Mouse (Mus musculus) kidney, embryonic 16.5 days (tissue): ENCODE measurements at regions not wholly inside any gene's neighbourhood (a gene's known extent, or its start where the extent isn't known, plus 50 kb on each side); places are given as distances from the start of the nearest gene placed in this dataset.
A peak's percentile ranks its signal among the peaks of the same experiment; 100 is the strongest.

Experiments
- ATAC-seq: fragments of 200-750 bp; cut with Nextera tagmentation; 2 replicates; pipeline ENCODE4 v1.8.0; 2017; ENCODE audit warnings: moderate TSS enrichment; ENCODE audit not compliant: low FRiP score, low TSS enrichment
- H3K27ac ChIP-seq: fragments of 300-500 bp; sonication (generic); 2 replicates; pipeline ENCODE4 v1.5.1; 2014; ENCODE audit warnings: low read length
- H3K27me3 ChIP-seq: fragments of 300-500 bp; sonication (generic); 2 replicates; pipeline ENCODE4 v1.6.1; 2014; ENCODE audit warnings: low read length, control low read depth, mixed read lengths; ENCODE audit not compliant: insufficient read depth
- H3K36me3 ChIP-seq: fragments of 300-500 bp; sonication (generic); 2 replicates; pipeline ENCODE4 v1.6.1; 2014; ENCODE audit warnings: low read length, control low read depth, mixed read lengths; ENCODE audit not compliant: insufficient read depth
- H3K4me1 ChIP-seq: fragments of 300-500 bp; sonication (generic); 2 replicates; pipeline ENCODE4 v1.6.1; 2014; ENCODE audit warnings: low read length, control low read depth, mixed read lengths; ENCODE audit not compliant: insufficient read depth
- H3K4me2 ChIP-seq: fragments of 300-500 bp; sonication (generic); replicated peaks from 2 replicates; pipeline ENCODE4 v1.6.1; 2014; ENCODE audit warnings: low read depth, low read length
- H3K4me3 ChIP-seq: fragments of 300-500 bp; sonication (generic); 2 replicates; pipeline ENCODE4 v1.5.1; 2014; ENCODE audit warnings: mild to moderate bottlenecking, low read length
- H3K9ac ChIP-seq: fragments of 300-500 bp; sonication (generic); replicated peaks from 2 replicates; pipeline ENCODE4 v1.6.1; 2014; ENCODE audit warnings: low read length
- H3K9me3 ChIP-seq: fragments of 300-500 bp; sonication (generic); 2 replicates; pipeline ENCODE4 v1.6.1; 2016; ENCODE audit warnings: low read length, control low read depth
- WGBS: fragments of 180-500 bp; shearing (Covaris S2); extraction: QIAGEN DNeasy Blood & Tissue Kit; methylation state at CpG from one replicate; pipeline ENCODE4 v1.1.7; 2014; 5-methylcytosine and 5-hydroxymethylcytosine counted together

DNA sequence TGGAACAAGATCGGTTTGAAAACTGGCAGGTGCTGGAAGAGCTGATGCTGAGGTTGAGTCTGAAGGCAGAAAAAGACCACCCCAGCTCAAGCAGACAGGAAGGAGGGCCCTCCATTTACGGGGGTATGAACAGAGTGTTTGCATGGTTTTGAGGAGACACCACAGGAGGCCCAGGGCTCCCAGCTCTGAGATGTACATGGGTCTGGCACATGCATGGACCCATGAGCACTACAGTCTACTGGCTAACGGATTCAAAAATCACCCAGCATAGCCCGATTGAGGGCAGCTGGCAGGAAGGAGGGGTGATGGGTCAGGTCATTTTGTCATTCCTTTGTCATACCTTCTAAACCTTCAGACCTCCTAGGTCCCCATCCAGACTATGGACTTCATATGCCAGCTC lies 103.6 kb upstream of the Mvb12b start:
- Histone ChIP-seq H3K4me3 (no peak overlapping the region), H3K4me1 (no peaks in the 10 kb centered on the region), H3K9me3 (peaks cover 8% of the 10 kb centered on the region; the same call in 1 of the 2 replicates), H3K27ac (no peak overlapping the region), H3K36me3 (no peaks in the 10 kb centered on the region), H3K4me2 (no peak overlapping the region), H3K9ac (no peak overlapping the region), H3K27me3 (no peaks in the 10 kb centered on the region)
- ATAC-seq = no peak
- WGBS = 83% methylated on average over 4 of the region's 4 CpGs

DNA sequence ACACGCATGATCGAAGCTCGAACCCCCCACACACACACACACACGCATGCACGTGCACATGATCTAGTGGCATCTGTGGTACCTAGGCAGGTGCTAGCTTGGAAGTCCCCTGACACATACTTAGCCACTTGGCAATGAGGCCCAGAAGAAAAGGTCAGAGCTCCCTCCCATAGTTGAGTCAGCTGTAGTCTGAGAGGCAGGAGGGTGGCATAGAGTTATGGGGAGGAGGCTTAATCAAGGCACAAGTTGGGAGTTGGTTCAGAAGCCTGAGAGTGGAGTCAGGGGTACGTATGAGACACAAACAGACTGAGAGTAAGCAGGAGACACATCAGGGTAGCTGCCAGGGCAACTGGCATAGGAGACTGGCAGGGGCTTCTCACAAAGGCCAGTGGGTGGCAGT lies 103.0 kb upstream of the Mvb12b start:
- Histone ChIP-seq H3K4me3 (no peak overlapping the region), H3K9ac (no peak overlapping the region), H3K4me2 (no peak overlapping the region), H3K4me1 (no peaks in the 10 kb centered on the region), H3K36me3 (no peaks in the 10 kb centered on the region), H3K27me3 (no peaks in the 10 kb centered on the region), H3K27ac (no peak overlapping the region), H3K9me3 (peaks cover 8% of the 10 kb centered on the region; the same call in 1 of the 2 replicates)
- 93% methylated on average over 6 of the region's 6 CpGs for WGBS
- no peak for ATAC-seq

DNA sequence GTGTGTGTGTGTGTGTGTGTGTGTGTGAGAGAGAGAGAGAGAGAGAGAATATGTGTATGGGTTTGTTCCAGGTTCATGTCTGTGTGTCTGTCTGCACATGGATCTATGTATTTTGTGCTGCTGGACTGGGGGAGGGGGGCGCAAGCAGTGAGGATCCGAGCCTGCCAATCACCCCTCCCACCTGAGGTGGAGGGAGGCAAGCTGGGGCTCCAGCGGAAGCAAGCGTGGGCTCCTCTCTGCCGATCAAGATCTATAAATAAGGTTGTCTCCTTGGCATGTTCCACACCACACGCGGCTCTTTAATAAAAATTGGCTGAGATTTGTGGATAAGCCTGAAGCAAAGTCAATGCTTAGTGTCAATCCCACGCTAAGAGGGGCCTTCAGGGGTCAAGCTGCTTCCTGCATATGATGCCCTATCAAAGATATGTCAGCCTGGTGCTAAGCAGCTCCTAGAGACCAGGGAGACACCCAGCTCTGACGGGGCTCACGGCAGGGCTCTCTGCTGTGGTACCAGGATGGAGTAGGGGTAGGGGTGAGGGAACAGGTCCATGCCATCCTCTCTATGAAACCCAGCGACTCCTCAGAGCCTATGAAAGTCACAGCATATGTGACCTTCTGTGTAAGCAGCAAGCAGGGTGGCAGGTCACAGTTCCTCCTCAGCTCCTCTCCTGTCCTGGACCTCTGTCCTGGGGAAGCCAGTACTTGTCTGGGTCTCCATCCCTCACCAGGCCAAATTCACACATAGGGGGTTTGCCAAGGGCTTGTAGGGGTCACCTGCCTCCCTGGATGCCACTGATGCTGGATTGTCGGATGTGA lies 102.0 kb upstream of the Mvb12b start:
- peaks cover 8% of the 10 kb centered on the region; the same call in 1 of the 2 replicates for H3K9me3 ChIP-seq
- no peaks in the 10 kb centered on the region for H3K4me1 ChIP-seq
- no peaks in the 10 kb centered on the region for H3K27me3 ChIP-seq
- H3K4me2 ChIP-seq = no peak overlapping the region
- H3K4me3 ChIP-seq = no peak overlapping the region
- H3K9ac ChIP-seq = no peak overlapping the region
- no peaks in the 10 kb centered on the region for H3K36me3 ChIP-seq
- no peak for ATAC-seq
- WGBS = 38% methylated on average over 12 of the region's 12 CpGs
- no peak overlapping the region for H3K27ac ChIP-seq

DNA sequence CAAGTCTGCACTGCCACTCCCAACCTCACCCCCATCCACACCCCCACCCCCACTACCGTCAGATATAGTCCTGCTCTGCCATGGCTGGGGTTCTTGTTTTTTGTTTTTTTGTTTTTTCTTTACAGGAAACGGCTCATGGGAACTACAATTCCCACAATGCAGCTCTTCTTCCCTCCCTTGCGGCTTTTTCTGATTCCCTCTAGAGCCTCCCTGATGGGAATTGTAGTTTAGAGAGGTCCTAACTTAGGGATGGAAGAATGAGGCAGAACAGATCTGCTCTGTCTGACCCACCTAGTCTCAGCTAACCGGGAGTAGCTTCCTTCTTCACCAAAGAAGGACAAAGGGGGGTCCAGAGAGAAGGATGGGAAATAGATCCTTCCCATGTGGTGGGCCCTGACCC lies 98.7 kb upstream of the Mvb12b start:
- ATAC-seq = peak; percentile 56; the same call in 1 of the 2 replicates
- H3K4me3 ChIP-seq = no peak overlapping the region
- H3K9me3 ChIP-seq = no peaks in the 10 kb centered on the region
- no peaks in the 10 kb centered on the region for H3K36me3 ChIP-seq
- no peaks in the 10 kb centered on the region for H3K27me3 ChIP-seq
- no peak overlapping the region for H3K27ac ChIP-seq
- 27% methylated on average over 4 of the region's 4 CpGs for whole genome bisulfite sequencing
- H3K9ac ChIP-seq = no peak overlapping the region
- H3K4me1 ChIP-seq = no peaks in the 10 kb centered on the region
- H3K4me2 ChIP-seq = no peak overlapping the region

DNA sequence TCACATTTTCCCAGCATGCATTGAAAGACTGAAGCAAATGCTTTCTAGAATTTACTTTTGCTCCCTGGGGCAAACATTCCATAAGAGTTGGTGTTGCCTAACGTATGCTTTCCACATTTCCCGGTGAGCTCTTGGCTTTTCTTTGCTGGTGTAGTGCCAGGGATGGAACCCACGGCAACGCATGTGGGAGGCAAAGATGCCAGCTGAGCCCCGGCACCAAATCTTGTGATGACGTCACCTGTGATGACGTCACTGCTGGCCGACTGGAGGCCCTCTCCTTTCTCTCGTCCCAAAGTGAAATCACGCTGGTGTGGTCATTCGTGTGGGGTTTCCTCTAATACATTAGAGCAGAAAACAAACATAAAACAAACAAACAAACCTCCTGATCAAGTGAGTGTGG lies 97.6 kb upstream of the Mvb12b start:
- H3K9ac ChIP-seq = no peak overlapping the region
- H3K27ac ChIP-seq = no peak overlapping the region
- H3K4me2 ChIP-seq = no peak overlapping the region
- no peak for ATAC-seq
- no peaks in the 10 kb centered on the region for H3K27me3 ChIP-seq
- no peaks in the 10 kb centered on the region for H3K4me1 ChIP-seq
- H3K36me3 ChIP-seq = no peaks in the 10 kb centered on the region
- H3K9me3 ChIP-seq = no peaks in the 10 kb centered on the region
- 80% methylated on average over 11 of the region's 11 CpGs for WGBS
- H3K4me3 ChIP-seq = no peak overlapping the region

DNA sequence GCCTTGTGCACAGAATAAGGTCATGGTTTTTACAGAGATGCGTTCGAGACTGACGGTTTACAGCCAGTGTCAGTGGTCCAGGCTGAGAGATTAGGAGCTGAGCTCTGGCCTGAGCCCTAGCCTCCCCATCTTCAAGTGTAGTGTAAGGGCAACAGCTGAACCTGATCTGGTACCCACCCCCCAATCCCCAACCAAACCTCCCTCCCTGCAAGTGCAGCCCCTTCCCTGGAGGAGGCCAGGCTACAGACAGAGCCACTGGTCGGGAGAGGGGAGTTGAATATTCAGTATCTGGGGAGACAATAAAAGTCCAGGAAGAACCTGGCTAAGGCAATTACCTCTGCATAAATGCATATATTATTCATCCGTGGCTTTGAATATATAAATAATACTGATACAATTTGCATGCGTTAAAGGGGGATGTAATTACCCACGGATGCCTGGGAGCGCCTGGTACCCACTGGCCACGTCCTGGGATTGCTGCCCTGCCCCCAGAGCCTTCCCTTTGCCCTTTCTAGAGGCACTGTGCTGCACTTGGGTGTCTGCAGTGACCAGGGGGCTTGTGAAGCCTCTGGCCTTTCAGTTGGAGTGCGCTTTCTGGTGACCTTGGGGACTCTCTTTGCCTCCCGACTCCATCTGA lies 95.5 kb upstream of the Mvb12b start:
- H3K27me3 ChIP-seq = no peaks in the 10 kb centered on the region
- no peak overlapping the region for H3K9ac ChIP-seq
- no peaks in the 10 kb centered on the region for H3K36me3 ChIP-seq
- no peak for ATAC-seq
- H3K4me3 ChIP-seq = no peak overlapping the region
- H3K4me2 ChIP-seq = no peak overlapping the region
- no peaks in the 10 kb centered on the region for H3K4me1 ChIP-seq
- WGBS = 49% methylated on average over 11 of the region's 11 CpGs
- H3K27ac ChIP-seq = no peak overlapping the region
- no peaks in the 10 kb centered on the region; the same call in 1 of the 2 replicates for H3K9me3 ChIP-seq

DNA sequence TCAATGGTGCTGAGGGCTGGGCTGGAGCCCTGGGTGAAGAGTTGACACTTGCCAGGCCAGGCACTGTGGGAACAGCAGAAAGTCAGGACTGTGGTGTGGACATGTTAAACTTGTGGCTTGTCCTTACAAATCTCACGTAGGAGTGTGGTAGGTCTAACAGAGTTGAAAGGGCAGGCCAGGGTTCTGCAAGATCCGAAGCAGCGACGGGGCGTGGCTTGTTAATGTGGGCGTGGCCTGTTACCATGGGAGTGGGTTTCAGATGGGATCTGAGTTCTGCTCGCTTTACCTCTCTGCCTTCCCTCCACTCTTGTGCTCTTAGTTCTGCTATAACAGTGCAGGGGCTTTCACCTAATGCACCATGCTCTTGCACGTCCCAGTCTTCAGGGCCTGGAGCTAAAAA lies 94.2 kb upstream of the Mvb12b start:
- WGBS = 36% methylated on average over 8 of the region's 8 CpGs
- no peak overlapping the region for H3K27ac ChIP-seq
- no peak overlapping the region for H3K9ac ChIP-seq
- H3K4me1 ChIP-seq = no peaks in the 10 kb centered on the region
- no peaks in the 10 kb centered on the region for H3K27me3 ChIP-seq
- H3K4me3 ChIP-seq = no peak overlapping the region
- no peak for ATAC-seq
- H3K9me3 ChIP-seq = no peaks in the 10 kb centered on the region; the same call in 1 of the 2 replicates
- H3K4me2 ChIP-seq = no peak overlapping the region
- no peaks in the 10 kb centered on the region for H3K36me3 ChIP-seq

DNA sequence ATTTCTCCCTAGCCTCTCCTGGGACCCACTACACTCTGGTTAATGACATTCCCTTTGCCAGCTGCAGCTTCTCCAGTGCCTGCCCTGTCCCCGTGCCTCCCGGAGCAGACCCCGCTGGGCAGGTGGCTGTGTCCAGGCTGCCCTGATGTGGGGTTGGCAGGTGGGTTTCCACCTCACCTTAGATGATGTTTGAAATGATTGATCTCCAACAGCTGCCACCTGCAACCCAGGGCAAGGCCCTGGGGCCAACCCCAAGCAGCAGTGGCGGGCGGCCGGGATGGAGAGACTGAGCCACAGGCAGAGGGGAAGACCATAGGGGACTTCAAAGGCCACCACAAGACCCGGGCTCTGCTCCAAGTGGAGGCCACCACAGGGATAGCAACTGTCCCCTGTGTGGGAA lies 93.6 kb upstream of the Mvb12b start:
- H3K27me3 ChIP-seq = no peaks in the 10 kb centered on the region
- no peak for ATAC-seq
- H3K36me3 ChIP-seq = no peaks in the 10 kb centered on the region
- H3K27ac ChIP-seq = no peak overlapping the region
- no peak overlapping the region for H3K4me2 ChIP-seq
- no peaks in the 10 kb centered on the region; the same call in 1 of the 2 replicates for H3K9me3 ChIP-seq
- H3K4me3 ChIP-seq = no peak overlapping the region
- no peak overlapping the region for H3K9ac ChIP-seq
- H3K4me1 ChIP-seq = no peaks in the 10 kb centered on the region
- WGBS = 85% methylated on average over 7 of the region's 7 CpGs

DNA sequence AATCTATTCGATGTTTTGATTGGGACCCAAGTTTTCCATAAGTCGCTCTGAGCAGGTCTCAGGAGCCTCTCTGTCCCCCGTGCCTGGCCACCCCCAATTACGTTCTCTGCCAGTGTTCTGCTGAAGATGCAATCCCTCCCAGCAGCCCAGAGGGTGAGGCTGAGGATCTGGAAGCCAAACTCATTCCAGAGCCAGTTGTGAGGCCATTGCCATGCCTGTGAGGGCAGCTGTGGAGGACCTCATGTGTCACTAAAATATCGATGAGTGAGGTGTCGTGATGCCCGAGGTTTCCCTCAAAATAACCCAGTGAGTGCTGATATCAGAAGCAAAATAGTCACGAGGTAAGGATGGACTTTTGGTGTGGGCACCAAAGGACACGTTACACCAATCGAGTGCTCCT lies 93.1 kb upstream of the Mvb12b start:
- no peak overlapping the region for H3K9ac ChIP-seq
- H3K27me3 ChIP-seq = no peaks in the 10 kb centered on the region
- H3K9me3 ChIP-seq = no peaks in the 10 kb centered on the region; the same call in 1 of the 2 replicates
- peaks cover 3% of the 10 kb centered on the region; the same call in 1 of the 2 replicates for H3K4me1 ChIP-seq
- ATAC-seq = no peak
- 82% methylated on average over 10 of the region's 10 CpGs for WGBS
- H3K4me3 ChIP-seq = no peak overlapping the region
- H3K36me3 ChIP-seq = no peaks in the 10 kb centered on the region
- H3K27ac ChIP-seq = no peak overlapping the region
- H3K4me2 ChIP-seq = no peak overlapping the region

DNA sequence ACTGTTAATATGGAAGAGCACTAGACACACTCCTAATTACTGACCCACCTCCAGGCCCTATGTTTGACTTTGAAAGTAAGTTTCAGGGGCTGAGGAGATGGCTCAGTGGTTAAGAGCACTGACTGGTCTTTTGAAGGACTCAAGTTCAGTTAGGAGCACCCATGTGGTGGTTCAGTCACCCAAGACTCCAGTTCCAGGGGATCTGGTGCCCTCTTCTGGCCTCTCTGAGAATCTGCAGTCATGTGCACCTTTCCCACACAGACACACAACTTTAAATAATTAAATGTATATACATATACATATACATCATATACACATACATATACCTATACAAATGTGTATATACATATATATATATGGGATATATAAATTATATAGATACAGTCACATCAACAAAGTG lies 91.5 kb upstream of the Mvb12b start:
- Histone ChIP-seq H3K9ac (no peak overlapping the region), H3K27me3 (0 out of 2 replicates have a peak, but pooled peaks cover 3% of the 10 kb centered on the region), H3K4me2 (no peak overlapping the region), H3K4me1 (peaks cover 5% of the 10 kb centered on the region; the same call in 1 of the 2 replicates), H3K27ac (no peak overlapping the region), H3K36me3 (no peaks in the 10 kb centered on the region), H3K4me3 (no peak overlapping the region), H3K9me3 (no peaks in the 10 kb centered on the region; the same call in 1 of the 2 replicates)
- no peak for ATAC-seq
